Mouse (Mus musculus): ENCODE measurements around the gene Birc5. TPM values are rescaled to one million over a fixed set of nuclear protein-coding genes. Genes with fewer than 3 reads are reported as not detected.

Gene Birc5
- total RNA-seq, 2 experiments from 2014 or later = not detected

DNA sequence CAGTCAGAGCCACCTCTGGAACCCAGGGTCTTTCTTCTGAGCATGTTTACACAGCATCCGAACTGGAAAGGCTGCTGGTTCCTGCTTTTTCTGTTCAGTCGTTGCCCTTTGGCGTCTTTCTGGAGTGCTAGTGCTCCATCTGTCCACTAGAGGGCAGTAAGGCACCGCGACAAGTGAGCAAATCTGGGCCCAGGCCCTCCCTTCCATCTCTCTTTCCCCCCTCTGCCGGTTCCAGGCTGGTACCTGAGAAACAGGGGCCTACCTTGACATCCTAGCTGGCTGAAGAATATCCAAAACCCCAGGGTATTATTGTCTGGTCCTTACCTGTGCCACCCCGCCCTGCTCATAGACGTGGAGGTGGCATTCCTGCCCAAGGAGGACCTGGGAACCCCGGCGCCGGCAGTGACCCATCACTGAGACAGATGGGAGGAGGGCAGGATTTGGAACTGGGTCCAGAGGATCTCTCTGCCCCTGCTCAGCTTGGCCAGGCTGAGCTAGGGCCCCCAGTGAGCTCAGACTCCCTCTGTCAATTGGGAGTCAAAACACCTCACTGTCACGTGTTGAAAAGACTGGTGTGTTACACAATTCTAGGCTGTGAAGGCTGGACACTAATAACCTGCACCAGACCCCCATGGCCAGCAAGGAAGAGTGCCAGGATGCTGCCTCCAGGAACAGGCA is 21.8 kb downstream of the Birc5 start:
- no peak overlapping the region for H3K4me3 ChIP-seq
- intact Hi-C loops (cut with DNase I) = loop anchor here (1.0 to 2.0 kb wide), 3 partner anchors 40 to 232 kb away; no protein-coding TSS in a partner anchor
- no peak overlapping the region for H3K27ac ChIP-seq
- DNase-seq = peak; percentile 76
- no peak; the same call in none of the 2 replicates for TF ChIP-seq CTCF (IDR thresholded peaks at IDR 0.05)

DNA sequence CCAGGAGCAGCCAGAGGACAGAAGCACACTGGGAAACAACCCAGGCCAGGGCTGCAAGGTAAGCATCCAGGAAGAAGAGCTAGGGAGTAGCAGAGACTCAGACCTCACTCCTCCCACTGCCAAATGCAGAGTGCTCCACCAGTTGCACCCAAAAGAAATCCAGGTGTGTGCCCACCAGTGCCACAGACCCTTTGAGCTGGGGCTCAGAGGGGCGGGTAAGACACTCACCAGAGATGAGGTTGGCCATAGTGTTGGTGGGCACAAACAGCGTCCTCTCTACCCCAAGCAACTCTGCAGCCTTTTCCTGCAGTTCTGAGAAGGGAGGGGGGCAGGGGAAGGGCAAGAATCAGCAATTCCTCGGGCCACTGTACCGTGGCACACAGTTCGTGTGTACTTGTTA is 22.3 kb downstream of the Birc5 start:
- TF ChIP-seq CTCF (IDR thresholded peaks at IDR 0.05) = no peak
- H3K27ac ChIP-seq = no peak overlapping the region
- H3K4me3 ChIP-seq = no peak overlapping the region
- DNase-seq = no peak
- intact Hi-C loops (cut with DNase I) = loop anchor here (2.0 kb wide), 1 partner anchor 39 kb away; no protein-coding TSS in a partner anchor

DNA sequence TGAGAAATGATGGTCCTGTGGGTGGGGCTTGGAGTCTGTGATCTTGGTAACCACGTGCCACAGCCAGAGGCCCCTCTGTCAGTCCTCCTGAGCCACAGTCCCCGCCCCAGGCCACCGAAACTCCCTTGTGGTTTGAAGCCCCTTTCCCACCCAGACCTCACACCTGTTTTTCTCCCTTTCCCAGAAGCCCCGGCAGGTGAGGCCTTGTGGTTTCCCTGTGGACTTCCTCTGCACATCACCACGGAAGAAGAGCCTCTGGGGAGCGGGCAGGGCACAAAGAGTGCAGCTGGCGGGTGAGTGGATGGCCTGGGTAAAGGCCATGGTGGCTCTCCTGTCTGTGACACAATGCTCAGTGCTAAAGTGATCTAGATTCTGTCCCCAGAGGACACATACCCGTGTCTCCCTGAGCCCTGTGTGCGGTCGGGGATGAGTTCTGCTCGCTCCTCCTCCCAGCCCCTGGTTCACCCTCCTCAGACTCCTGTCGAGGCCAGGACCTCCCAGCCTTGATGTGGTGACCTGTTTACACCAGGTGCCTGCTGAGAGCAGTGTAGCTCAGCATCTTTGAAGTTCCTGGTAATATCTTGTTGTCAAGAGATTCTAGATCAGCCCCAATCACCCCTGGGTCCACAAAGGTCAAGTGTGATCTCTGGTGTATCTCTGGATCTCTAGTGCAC is 23.0 kb downstream of the Birc5 start:
- TF ChIP-seq CTCF (IDR thresholded peaks at IDR 0.05) = no peak
- DNase-seq = no peak
- peak overlapping the region; percentile 79 for H3K4me3 ChIP-seq
- intact Hi-C loops (cut with DNase I) = loop anchor here (2.0 kb wide), 2 partner anchors 39 to 97 kb away; no protein-coding TSS in a partner anchor
- no peak overlapping the region for H3K27ac ChIP-seq

DNA sequence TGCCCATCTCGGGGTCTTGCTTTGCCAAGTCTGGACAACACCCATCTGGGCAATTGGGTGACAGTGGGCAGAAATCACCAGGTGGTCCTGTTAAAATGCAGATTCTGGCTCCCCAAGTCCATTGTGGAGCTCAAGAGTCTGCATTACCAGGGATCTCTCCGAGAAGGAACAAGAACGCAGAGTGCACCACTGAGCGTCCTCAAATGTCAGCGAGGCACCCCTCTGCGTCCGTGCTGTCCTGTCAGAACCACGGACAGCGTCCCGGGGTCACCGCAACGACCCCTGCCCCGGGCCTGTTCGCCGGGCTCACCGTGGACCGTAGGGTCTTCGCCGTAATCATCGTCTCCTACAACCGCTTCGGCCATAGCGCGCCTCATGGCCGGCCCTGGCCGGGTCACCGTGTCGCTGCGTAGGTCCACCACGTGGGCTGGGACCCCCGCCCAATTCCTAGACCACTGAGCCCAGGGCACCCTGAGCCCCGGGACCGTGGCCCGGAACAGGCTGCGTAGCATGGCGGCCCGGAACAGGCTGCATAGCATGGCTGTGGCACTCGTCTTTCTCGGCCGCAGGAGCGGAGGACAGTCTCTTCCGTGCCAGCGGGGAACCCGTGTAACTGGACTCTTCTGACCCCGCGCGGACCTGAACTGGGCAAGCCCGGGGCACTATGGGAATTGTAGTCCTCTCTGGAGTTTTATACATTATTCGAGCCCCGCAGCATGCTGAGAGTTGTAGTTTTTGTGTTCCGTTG is 24.0 kb downstream of the Birc5 start, which contains the start of gene Tha1:
Gene Tha1 (minus strand): TSS at position 621 of the 748 bp plus-strand sequence.
- no peak for TF ChIP-seq CTCF (IDR thresholded peaks at IDR 0.05)
- H3K27ac ChIP-seq = peak within 1 kb of the TSS; percentile 93

DNA sequence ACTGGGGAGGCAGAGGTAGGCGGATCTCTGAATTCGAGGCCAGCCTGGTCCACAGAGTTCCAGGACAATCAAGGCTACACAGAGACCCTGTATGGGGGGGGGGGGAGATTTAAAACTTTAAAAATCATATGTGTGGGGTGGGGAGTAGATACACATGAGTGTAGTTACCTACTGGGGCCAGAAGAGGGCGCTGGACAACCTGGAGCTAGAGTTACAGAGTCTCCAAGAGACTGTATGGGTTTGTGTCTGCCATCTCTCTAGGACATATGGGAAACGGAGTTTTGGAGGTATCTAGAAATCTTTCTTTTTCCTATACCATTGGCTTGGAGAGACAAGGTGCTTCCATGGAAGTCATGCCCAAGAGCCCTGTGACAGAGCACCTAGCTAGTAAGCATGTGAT is 25.4 kb downstream of the Birc5 start:
- no peak for DNase-seq
- peak; percentile 48 for TF ChIP-seq CTCF (IDR thresholded peaks at IDR 0.05)
- H3K27ac ChIP-seq = no peak overlapping the region
- no peak overlapping the region for H3K4me3 ChIP-seq
- intact Hi-C loops (cut with DNase I) = no loop called here

More for the DNA sequence above, 24.0 kb downstream of the Birc5 start, which contains the start of gene Tha1:
- intact Hi-C loops (cut with DNase I) = loop anchor here (2.0 kb wide), 1 partner anchor 96 kb away; no protein-coding TSS in a partner anchor
- H3K4me3 ChIP-seq = peak within 1 kb of the TSS; percentile 79
- DNase-seq = peak; percentile 92

DNA sequence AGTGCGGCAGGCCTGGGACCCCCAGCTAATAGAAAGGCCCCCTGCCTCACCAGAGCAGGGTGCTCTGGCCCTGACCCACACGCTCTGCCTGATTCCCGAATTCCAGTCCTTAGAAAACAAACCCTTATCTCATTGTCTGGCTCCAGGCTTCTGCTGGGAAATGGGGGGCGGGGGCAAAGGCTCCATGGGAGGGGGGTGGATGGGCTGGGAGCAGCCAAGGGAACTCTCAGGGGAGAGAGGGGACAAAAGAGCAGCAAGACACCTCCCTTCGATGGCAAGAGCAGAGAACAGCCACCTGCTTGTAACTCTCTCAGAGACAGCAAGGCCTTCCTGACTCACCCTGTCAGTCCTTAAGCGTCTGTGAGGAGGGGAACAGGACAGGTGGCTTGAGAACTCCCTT is 26.6 kb downstream of the Birc5 start:
- Histone ChIP-seq H3K27ac (no peak overlapping the region), H3K4me3 (no peak overlapping the region)
- TF ChIP-seq CTCF (IDR thresholded peaks at IDR 0.05) = no peak
- no peak for DNase-seq
- intact Hi-C loops (cut with DNase I) = no loop called here

DNA sequence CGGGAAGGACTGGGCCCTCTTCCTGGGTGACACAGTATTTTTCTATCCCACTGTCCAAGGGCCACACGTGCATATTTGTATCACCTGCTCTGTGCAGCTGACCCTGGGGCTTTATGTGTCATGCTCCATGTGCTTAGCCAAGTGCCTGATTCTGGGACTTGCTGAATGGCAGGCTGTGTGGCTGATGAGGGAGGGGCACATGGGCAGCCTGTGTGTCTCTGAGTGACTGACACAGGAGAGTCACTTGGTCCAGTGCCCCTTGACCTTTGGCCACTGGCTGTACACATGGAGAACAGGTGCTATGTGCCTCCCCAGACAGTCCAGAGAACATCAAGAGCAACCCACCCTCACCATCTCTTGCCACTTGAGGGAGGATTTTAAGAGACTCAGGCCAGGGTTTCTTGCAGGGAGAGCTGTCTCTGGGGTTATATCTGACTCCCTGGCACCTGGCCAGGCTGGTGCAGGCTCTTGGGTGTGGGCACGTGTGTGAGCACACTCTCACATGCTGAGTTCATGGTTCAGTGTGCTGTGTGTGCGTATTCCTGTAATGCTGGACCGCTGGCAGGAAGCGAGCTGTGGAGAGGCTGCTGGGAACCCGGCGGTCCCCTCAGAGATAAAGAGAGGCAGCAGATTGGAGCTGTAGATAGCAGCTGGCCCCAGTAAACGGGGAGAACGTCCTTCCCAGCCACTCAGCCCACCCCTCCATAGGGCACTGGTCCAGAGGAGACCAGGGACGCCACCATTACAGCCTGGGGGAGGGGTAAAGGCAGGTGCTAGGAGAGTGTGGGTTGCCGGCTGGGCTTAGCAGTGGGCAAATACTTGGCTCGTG is 29.1 kb downstream of the Birc5 start:
- Histone ChIP-seq H3K4me3 (no peak overlapping the region), H3K27ac (peak overlapping the region; percentile 64)
- TF ChIP-seq CTCF (IDR thresholded peaks at IDR 0.05) = no peak
- DNase-seq = peak; percentile 65
- intact Hi-C loops (cut with DNase I) = no loop called here

DNA sequence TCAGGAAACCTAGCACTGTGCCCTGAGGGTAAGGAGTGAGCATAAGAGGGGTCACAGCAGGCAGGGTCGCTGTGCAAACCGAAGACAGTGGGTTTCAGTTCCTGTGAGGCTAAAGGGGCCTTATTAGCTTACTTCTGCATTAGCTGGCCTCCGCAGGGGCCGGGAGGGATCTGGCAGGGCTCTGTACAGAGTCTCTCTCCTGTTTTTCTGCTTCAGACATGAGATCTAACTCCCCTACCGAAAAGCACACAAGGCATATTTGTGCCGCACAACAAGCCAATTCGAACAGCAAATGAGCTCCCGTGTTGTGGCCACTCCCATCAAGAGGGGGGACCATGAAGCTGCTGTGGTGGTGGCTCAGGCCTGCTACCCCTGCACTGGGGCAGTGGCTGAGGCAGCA is 29.8 kb downstream of the Birc5 start:
- H3K4me3 ChIP-seq = no peak overlapping the region
- TF ChIP-seq CTCF (IDR thresholded peaks at IDR 0.05) = no peak
- intact Hi-C loops (cut with DNase I) = no loop called here
- no peak for DNase-seq
- no peak overlapping the region; the same call in 1 of the 2 replicates for H3K27ac ChIP-seq

DNA sequence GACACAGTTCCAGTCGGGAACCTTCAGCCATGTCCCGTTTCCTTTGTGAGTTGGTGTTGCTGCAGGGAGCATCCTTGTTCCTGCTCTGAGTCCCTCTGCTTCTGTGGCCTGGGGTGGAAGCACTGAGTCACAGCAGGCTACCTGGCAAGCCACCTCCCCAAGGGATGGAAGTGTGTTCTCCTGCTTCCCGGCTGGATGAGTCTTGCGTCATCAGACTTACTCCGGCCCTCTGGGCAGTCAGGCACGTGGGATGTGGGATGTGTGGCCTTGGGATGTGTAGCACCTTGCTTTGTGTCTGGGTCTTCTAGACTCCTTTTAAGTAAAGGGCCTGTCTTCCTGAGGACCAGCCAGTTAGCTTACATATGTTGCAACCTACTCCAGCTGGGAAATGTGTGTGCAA is 30.6 kb downstream of the Birc5 start:
- DNase-seq = no peak
- H3K27ac ChIP-seq = no peak overlapping the region
- intact Hi-C loops (cut with DNase I) = no loop called here
- no peak overlapping the region for H3K4me3 ChIP-seq
- no peak for TF ChIP-seq CTCF (IDR thresholded peaks at IDR 0.05)

DNA sequence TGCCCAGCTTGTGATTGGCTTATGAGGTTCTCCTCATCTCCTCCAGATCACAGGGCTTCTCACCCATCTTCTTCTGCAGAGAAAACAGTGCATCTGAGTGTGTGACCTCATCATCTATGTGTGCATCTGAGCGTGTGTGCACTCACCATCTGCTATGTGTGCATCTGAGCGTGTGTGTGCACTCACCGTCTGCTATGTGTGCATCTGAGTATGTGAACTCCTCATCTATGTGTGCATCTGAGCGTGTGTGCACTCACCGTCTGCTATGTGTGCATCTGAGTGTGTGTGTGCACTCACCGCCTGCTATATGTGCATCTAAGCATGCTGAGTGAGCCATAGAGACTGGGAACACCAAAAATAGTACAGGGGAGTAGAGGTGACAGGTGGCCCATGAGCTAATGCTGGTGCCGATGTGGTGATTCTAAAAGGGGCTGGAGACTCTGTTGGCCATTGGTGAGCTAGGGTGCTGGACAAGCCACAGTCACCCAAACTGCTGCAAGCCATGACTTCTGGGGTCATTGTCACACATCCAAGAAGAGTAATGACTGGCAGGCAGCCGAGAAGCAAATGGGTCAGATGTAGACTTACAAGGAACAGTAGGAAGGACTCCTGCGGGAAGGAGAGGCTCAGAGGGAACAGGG is 31.4 kb downstream of the Birc5 start:
- DNase-seq = no peak
- Histone ChIP-seq H3K4me3 (no peak overlapping the region), H3K27ac (no peak overlapping the region)
- no peak for TF ChIP-seq CTCF (IDR thresholded peaks at IDR 0.05)
- intact Hi-C loops (cut with DNase I) = no loop called here

DNA sequence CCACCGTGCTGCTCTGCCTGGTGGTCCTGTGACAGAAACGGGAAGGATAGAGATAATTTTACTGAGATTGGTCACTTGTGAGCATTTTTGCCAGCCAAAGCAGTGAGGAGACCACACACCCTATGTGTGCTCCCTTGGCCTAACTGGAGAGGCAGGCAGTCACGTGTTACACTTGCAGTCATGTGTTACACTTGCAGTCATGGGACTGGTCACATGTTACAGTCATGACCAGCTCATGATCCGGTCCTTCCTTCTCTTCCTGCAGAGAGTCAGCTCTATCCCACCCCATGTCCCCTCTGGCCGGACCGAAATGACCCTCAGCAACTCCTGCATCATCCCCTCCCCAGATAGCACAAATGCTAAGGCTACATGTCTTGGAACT is 31.9 kb downstream of the Birc5 start:
- DNase-seq = no peak
- intact Hi-C loops (cut with DNase I) = no loop called here
- no peak for TF ChIP-seq CTCF (IDR thresholded peaks at IDR 0.05)
- Histone ChIP-seq H3K27ac (no peak overlapping the region), H3K4me3 (no peak overlapping the region)

DNA sequence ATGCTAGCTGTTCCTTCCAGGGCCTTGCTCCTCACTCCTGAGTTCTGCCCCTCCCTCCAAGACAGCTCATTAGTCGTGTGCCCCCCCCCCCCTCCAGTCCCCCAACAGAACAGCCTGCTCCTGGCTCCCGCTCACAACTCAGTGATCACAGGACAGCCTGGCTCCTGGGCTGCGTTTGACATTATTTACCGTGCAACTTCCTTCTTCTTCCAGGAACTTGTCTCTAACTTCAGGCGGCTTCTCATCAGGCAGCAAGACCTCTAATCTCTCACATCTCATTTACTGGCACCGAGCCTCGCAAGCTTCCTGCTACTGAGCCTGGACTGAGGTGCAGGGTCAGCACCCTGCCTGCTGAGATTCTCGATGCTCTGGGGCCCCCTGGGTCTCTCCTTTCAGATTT is 32.7 kb downstream of the Birc5 start:
- Histone ChIP-seq H3K4me3 (no peak overlapping the region), H3K27ac (no peak overlapping the region)
- no peak for TF ChIP-seq CTCF (IDR thresholded peaks at IDR 0.05)
- intact Hi-C loops (cut with DNase I) = no loop called here
- DNase-seq = peak; percentile 51
